Mouse (Mus musculus) brain, embryonic 14.5 days (tissue): ENCODE measurements around the gene Chsy1.

Experiments
- CTCF ChIP-seq: fragments of 200-500 bp; IDR thresholded peaks from 2 replicates; pipeline ENCODE4 v1.5.1; 2012; ENCODE audit warnings: inconsistent platforms, mild to moderate bottlenecking, moderate library complexity, borderline replicate concordance; ENCODE audit not compliant: insufficient read depth, insufficient read length; ENCODE audit errors: extremely low read depth
- POLR2A ChIP-seq: fragments of 200-500 bp; IDR thresholded peaks from 2 replicates; pipeline ENCODE4 v1.6.1; 2012; ENCODE audit warnings: mild to moderate bottlenecking, inconsistent platforms, borderline replicate concordance; ENCODE audit not compliant: poor library complexity, insufficient read depth, insufficient read length, severe bottlenecking; ENCODE audit errors: extremely low read depth

DNA sequence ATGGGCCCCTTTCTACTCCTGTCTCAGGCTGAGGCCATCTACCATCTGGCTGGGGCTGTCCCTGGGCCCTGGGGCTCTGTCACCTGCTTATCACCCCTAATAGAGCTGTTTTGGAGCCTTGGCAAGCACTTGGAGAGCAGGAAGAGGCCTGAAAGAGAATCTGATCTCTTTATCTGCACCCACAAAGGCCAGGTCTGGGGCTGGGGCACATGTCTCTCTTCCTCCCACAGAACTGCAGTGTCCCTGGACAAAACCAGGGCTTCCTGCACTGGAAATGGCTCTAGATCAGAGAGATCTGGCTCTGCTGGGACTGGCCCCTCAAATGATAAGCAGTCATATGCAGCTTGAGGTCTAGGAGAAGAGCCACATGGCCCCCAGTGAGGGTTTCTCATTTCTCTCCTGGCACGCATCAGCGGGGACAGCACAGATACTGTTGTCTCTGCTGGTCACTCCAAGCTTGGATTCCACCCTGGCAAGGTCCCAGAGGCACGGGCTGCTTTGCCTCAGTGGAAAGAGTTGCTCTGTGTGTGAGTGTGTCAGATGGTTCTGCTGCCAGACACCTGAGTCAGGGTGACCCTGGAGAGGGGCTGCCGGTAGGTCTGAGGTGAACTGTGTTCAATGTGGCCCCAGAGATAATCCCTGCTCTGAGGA is 78.4 kb downstream of the Chsy1 start:
- no peak for TF ChIP-seq CTCF
- TF ChIP-seq POLR2A = no peak
